Mouse (Mus musculus) lung, postnatal 36 days (tissue): ENCODE measurements around the gene Acsf2.
"Not testable (repeated sequence)": the region's sequence is repeated elsewhere in the genome, so short reads cannot be mapped to it uniquely, and the experiment has no call there.

ENCODE experiments used
- DNase-seq: peaks from one replicate; pipeline ENCODE4 v3.0.0; 2022; ENCODE audit warnings: mixed read lengths

Acsf2 gene

DNA sequence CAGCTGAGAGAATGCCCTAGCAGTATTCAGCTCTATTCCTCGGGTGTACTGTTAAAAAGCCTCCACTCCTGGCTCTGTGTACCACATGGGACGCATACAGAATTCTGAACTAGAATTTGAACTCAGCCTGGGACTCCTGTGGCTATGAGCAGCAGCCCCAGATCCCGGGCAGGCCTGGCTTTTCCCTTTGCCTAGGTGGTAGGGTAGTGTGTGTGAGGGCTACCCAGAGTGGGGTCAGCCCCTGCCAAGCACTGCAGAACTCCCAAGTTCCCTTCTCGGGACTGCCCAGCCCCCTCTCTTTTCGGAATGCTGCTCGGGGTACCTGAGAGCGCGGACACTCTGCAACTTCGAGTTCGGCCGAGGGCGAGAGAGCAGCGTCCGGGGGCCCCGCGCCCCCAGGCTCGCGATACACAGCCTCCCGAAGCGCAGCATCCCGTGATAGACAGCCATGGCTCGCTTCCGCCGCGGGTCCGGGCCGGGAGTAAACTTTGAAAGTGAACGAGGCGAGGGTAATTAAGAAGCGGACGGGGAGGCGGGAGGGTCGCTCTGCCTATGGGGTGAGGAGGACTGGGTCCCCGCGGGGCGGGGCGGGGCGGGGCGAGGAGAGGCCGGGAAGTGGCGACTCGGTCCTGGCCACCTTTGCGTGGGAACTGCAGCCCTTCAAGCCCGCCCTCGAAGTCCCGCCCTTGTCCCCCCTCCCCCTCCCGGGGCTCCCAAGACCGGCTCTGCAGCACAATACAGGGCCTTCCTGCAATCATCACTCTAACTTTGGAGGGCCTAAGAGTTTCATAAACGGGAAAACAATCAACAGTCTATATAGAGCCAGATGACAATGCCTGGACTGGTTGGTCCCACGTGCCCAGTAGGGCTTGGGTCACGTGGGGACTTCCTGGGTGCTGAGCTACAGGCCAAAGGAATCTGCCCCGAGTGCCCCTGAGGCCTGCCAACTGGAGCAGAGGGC lies at the start of gene Acsf2:
Acsf2 (minus strand) TSS at position 551 of the 961 bp plus-strand sequence.
- peak; percentile 90 for DNase-seq

DNA sequence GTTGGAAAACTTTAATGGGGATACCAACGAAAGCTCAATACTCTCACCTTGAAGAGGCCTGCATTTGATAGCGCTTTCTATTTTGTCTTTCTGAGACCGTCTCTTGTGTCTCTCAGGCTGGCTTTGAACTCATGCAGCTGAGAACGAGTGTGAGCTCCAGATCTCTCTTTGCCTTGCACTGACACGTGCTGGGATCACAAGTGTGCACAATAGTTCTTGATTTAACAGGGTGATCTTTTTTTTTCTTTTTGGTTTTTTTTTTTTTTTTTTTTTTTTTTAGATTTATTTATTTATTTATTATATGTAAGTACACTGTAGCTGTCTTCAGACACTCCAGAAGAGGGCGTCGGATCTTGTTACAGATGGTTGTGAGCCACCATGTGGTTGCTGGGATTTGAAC lies 49.6 kb upstream of the Acsf2 start:
- not testable (repeated sequence) for DNase-seq

DNA sequence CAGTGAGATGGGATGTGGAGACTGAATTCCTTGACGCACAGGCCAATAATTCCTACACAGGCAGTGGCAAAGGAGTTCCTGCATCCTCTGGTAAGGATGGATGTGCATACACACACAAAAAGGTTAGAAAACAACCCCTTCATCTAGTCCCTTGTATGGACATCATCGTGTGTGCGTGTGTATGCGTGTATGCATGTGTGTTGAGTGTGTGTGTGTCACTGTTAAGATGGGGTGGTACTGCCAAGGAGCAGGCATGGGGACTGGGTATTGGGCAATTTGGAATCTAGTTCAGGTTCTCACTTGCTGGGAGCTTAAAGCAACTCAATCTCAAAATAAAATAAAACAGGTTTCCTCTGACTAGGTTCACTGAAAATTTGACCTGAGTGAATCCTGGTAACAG lies 44.8 kb upstream of the Acsf2 start:
- no peak for DNase-seq

DNA sequence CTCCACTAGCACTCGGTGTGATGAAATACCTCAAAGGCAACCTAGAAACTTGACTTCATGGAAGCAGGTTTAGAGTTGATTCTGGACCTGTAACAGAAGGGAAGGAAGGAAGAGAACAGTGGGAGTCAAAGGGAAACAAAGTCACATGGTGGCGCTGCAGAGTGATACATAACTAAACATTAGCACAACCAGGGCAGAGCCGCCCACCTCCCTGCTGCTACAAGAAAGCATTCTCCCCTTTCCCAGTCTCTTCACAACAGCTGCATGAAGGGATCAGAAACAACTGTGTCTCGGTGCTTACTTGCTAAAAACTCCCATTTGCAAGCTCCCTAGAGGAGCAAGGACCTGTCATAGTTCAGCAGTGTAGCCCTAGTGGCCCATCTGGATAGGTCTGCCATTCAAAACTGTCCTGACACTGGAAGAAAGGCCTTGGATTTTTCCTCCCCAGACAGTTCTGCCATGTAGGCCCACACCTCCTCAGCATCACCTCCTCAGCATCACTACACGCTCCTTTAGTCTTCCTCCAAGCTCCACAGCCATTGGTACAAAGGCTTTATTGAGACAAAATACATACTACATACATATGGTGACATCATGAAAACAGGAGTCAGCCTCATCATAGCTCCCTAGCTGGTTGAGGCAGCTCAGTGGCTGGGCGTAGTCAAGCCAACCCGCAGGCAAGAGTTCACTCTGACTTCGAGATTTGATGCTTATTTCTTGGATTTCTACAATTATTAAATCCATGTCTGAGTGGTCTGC lies 43.0 kb upstream of the Acsf2 start:
- DNase-seq, result no peak

DNA sequence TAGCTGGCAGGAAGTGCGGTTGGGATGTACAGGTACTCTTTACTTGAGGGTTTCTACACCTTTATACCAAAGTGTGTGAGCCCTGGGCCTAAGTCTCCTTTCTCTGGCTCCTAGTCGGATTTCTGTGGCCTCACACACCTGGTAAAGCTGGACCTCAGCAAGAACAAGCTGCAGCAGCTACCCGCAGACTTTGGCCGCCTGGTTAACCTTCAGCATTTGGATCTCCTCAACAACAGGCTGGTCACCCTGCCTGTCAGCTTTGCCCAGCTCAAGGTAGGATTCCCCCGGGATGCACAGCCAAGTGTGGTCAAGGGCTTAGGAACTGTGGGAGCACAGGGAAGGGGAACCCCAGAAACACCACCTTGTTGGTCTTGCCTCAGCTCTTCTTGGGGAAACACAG lies 32.8 kb upstream of the Acsf2 start:
- DNase-seq, result no peak

DNA sequence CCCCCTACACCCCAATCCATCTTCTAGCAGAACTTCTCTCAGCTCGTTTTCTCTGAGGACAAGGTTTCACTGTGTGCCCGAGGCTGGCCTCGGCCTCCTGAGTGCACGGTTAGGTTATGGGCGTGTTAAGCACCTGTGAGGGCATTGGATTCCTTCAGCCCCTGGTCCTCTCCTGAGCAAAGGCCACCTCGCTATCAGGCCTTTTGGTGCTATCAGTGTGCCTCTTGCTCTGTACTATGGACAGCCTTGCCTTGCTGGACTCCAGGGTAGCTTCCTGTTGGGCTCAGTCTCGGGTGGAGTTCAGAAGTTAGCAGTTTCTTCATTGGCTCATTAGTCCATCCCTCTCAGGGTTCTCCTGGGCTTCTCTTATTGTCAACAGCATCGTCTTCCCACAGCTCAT lies 31.3 kb upstream of the Acsf2 start:
- no peak for DNase-seq

DNA sequence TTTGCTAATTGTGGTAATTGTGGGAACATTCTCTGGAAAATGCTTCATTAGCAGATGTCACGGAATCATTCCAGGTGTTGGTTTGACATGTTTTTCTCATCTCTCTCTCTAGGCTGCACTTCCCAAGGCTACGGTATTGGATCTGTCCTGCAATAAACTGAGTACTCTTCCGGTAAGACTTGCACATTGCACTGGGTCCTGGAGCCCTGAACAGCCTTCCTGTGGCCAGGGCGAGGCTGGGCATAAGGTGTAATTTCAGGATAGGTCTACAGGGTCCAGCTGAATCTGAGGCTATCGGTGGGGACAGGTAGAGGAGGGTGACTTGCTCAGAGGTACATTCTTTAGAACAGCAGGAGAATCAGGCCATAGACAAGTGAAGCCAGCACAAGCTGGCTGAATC lies 30.3 kb upstream of the Acsf2 start:
- DNase-seq, result no peak

DNA sequence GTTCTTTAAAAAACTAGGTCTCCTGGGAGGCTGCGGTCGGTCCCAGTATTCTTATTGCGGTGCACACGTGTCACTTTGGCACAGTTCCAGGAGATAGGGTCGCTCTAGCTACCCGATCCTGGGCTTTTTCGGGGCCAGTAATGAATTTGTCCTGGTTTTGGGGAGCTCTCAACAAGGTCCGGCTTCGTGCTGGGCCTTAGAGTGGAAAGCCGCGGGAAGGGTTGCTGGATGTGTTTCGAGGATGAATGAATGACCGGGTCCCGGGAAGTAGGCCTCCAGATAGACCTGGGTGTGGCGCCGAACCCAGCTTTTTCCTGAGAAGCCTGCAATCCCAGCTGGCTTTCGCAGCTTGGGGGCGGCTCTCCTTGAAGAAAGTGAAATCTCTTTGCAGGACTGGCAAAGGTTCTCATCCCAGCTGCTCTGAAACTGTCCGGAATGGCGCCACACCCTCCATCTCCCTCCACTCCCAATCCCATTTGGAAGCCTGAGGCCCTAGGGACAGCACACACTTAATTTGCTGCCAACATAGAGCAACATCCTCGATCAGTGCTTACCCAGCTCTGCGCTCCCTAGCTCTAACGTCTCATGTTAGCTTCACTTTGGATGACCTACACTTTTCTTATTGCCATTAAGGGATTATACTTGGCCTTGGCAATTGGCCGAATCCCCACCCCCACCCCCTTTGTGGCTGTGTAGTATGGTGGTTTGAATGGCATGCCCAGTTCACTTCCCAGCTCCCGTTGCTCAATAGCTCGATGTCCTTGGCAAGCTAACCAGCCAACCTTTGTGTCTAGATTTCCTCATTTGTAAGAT lies 28.7 kb upstream of the Acsf2 start:
- peak; percentile 60 for DNase-seq

DNA sequence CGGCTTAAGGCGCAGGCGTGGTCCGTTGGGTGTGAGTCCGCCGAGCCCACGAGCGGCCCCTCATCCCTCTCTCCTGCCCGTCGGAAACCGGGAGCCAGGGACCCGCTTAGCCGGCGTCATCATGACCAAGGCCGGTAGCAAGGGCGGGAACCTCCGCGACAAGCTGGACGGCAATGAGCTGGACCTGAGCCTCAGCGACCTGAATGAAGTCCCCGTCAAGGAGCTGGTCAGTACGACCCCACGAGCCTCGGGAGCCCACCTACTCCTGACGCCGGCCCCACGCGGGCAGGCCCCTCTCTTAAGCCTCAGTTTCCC lies 28.2 kb upstream of the Acsf2 start:
- no peak for DNase-seq

DNA sequence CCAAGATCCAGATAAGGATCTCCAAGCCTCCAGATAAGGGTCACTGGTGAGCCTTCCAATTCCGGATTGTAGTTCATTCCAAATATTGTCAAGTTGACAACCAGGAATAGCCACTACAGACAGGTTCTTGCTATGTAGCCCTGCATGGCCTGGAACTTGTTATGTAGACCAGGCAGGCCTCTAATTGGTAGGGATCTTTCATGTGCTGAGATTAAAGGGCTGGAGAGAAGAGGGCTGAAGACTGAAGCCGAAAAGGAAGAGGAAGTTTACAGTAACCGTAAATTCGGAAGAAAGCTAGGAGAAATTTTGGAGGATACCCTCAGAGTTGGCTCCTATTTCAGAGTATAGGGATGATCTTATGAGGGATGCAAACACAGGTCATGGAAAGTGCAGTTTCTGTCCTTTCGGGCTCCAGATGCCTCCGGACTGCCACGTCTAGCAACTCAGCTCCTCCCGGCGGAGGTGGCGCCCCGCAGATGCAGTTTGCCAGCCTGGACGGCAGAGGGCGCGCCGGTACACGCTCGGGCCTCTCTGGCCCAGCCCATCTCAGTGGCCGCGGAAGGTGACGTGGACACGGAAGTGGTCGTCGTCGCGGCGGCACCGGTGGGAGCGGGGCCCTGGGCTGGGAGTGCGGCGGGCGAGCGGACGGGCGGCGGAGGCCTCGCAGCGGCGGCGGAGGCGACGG lies 27.7 kb upstream of the Acsf2 start, which contains the start of gene Lrrc59:
Lrrc59 (plus strand) TSS at position 569 of the 685 bp plus-strand sequence.
- DNase-seq, result peak; percentile 95

DNA sequence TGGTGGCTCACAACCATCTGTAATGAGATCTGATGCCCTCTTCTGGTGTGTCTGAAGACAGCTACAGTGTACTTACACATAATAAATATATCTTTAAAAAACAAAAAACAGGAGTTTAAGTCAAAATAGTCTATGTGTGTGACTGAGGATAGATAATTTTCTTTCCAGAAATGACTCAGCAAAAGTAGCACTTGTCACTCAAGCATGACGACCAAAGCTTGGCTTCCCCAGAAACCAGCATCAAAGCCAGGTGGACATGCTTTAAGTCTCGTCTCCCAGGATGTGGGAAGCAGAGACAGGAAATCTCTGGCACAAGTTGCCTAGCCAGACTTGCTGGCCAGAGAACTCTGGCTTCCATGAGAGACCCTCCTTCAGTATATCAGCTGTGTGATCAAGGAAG lies 20.5 kb upstream of the Acsf2 start:
- no peak for DNase-seq

DNA sequence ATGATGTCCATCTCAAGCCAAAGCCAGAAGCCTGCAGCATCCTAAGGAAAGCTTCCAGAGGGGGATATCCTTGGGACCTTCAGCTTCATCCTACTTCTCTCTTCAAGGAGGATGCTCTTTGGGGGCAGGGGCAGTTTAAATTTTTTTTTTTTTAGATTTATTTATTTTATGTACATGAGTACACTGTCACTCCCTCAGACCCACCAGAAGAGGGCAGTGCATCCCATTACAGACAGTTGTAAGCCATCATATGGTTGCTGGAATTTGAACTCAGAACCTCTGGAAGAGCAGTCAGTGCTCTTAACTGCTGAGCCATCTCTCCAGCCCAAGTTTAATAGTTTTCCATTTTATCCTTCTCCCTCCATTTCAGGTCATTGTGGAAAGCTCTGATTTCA lies 19.8 kb upstream of the Acsf2 start:
- no peak for DNase-seq

DNA sequence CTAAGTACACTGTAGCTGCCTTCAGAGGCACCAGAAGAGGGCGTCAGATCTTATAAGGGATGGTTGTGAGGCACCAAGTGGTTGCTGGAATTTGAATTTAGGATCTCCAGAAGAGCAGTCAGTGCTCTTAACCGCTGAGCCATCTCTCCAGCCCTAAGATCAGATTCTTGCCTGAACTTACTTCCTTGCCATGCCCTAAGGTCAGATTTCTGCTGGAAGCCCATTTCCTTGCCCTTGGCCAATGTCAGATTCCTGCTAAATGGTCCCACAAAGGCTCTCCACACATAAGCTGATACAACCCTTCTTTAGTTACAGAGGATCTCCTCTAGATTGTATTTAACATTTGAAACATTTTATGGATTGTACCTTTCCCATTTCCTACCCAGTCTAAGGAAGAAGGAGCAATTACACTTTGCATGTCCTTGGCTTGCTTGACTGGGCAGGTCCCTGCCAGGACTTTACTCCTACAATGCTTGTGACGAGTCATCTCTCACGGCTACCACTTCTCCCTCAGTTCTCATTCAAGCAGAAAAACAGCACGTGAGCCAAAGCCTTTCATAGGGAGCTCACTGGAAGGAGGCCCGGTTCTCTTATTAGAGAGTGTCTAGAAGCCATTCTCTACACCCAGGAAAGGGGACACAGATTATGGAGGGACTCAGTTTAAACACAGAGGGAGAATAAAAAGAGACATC lies 19.2 kb upstream of the Acsf2 start:
- DNase-seq, result no peak

DNA sequence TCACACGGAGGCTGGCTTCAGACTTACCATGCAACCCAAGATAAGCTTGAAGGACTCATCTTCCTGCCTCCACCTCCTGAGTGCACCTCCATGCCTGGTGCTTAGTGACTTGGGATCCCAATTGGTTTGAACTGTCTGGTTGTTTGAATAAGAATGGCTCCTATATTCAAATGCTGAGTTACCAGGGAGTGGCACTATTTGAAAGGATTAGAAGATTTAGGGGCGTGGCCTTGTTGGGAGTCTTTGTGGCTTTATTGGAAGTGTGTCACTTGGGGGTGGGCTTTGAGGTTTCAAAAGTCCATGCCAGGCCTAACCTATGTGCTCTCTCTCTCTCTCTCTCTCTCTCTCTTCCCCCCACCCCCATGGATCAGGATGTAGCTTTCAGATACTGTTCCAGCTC lies 16.0 kb upstream of the Acsf2 start:
- no peak for DNase-seq

DNA sequence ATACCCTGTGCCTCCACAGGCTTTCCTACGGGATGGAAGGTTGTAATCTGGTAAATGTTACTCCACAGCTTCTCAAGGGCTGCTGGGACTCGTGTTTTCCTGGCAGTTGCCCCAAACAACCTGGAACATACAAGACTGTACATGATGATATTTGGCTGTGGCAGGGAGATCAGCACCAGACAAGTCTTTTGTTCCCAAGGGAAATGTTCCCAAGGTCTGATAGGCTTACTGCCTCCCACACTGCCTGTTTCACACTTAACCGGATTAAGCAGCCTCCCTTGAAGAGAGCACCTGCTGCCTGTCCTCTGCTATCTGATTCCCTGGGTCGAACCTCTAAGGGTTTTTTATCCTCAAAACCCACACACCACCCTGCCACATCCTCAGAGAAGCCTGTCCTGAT lies 13.8 kb upstream of the Acsf2 start:
- DNase-seq, result no peak

DNA sequence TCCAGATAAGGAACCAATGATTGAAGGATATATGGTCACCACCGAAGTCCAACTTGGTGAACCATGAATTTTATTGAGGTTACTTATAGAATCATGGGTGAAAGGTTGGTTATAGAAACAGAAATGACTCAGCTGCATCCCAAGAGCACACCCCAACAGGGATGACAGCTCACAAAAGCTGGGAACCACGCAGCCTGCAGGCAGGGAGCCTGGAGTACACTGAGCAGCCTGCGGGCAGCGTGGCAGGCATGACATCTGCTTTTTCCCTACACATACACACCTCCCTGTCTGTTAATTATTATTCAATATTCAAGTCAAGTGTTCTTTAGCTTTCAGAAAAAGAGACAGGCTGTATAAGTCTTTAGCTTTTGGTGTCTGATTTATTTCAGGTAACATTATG lies 12.9 kb upstream of the Acsf2 start:
- DNase-seq, result no peak

DNA sequence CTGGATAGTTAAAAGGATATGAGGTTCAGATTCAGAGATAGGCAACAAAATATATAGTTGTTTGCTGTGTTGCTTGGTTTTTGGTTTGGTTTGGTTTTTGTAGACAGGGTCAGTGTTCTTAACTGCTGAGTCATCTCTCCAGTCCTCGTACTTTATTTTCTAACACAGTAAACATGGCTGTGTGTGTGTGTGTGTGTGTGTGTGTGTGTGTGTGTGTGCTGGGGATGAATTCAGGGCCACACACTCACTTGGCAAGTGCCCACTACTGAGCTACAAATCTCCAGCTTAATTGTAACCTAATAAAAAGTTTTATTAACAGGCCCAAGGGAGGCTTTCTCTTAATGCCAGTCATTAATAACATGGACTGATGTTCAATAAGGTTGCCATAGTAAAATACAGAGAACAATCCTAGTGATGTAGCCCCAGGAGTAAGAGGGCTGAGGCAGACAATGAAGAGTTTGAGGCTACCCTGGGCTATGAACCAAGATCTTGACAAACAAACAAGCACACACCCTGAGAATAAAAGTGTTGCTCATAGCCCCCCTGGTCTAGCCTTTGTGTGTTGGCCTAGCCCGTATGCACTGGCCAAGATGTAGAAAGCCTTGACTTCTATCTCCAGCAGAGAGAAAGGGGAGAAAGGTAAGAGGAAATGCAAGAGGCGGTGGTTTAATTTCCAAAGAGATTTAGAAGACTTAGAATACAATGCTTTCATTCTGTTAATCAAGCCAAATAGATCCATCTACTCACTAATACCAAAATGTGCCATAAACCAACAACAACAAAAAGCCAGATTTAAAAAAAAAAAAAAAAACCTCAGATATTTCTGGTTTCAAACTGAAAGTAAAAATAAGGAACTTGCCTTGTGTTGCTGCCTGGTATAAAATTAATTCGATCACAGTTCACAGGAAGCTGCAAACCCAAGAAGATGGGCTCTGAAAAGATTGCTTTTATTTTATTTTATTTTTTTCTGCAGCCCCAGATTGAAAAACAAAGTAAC lies 9.4 kb upstream of the Acsf2 start:
- DNase-seq, result no peak

DNA sequence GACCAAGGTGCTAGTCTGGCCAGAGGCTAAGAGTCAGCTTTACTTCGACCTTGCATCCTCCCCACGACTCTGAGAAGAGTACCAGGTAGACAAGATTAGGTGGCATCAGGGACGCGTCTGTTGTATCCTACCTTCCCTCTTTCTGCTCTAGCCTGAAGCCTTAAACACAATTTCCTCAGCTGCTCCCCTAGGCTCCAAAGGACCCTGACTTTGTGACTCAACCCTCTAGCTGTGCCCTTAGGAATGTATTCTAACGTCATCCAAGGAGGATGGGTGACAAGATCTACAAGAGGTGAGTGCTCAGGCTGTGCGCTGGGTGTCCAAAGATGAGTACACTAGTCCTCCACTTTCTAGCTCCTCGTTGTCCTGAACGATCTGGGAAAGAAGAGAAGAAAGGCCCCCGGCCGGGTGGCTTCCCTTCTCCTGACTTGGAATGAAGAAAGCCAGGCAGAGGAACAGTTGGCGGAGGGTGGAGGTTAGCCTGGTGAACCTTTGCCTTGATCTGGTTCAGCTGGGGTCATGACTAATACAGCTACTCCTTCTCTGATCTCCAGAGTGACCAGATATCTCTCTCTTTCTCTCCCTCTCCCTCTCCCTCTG lies 785 bp upstream of the Acsf2 start:
- DNase-seq, result no peak

DNA sequence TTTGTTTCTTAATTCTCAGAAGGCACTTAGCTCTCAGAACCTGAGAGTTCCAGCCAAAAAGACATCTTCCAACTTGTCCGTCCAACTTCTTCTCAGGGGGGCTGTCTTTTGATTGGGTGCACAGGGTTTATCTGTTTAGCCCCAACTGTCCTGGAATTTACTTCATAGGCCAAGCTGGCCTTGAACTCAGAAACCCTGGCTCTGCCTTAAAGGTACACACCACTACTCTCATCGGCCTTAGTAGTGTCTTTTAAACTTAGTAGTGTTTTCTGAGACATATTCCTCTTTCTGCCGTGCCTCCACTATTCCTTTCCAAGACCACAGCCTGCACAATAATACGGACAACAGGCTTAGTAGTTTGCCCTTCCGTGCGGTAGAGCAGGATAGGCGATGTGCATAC lies 1.2 kb downstream of the Acsf2 start:
- DNase-seq, result no peak

DNA sequence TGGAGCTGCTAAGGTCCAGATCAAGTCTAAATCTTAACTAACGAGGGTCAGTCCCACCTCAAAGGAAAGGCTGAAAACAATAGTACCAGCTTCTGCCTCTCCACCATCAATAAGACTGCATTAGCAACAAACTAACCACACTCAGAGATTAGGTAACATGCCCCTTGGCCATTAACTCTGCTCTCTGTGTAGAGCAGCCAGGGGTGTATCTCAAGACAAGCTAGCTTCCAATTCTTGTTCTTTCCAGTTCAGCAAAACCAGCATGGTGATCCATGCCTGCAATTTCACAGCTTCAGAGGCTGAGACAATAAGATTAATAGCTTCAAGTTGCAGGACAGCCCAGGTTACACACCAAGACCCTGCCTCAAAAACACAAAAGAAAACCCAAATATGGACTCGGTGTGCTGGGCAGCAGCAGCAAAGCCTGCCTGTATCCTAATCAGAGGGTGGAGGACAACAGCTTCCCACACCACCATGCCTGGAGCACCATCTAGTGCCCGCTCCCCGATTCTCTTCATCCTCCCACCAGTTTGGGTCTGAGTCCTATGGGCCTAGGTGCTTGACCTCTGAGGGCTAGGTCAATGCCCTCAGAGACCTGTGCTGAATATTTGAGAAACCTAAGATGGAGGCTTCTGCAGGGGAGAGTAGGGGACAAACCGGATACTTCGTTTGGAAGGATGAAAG lies 3.1 kb downstream of the Acsf2 start:
- no peak for DNase-seq
